Mouse (Mus musculus) spleen, adult 12 weeks (tissue): ENCODE results near the gene Rac1.
"Not testable (repeated sequence)": the region's sequence is repeated elsewhere in the genome, so short reads cannot be mapped to it uniquely, and the experiment has no call there.

ENCODE experiments used
- DNase-seq: peaks from one replicate; pipeline ENCODE4 v3.0.0; 2022; ENCODE audit warnings: low spot score

Gene Rac1

GRCm38 (mm10) chr5:143525454-143526225 is 2.2 kb downstream of the Rac1 start:
- DNase-seq = no peak

GRCm38 (mm10) chr5:143522882-143523281 is 5.0 kb downstream of the Rac1 start:
- no peak for DNase-seq

- no peak for DNase-seq
Measured at GRCm38 (mm10) chr5:143520415-143520814, 7.4 kb downstream of the Rac1 start.

GRCm38 (mm10) chr5:143518045-143518591 is 9.7 kb downstream of the Rac1 start:
- no peak for DNase-seq

GRCm38 (mm10) chr5:143517436-143517835 is 10.4 kb downstream of the Rac1 start:
- DNase-seq = no peak

- no peak for DNase-seq
Measured at GRCm38 (mm10) chr5:143517005-143517404, 10.8 kb downstream of the Rac1 start.

GRCm38 (mm10) chr5:143514878-143515277 is 13.0 kb downstream of the Rac1 start:
- no peak for DNase-seq

GRCm38 (mm10) chr5:143512305-143512704 is 15.5 kb downstream of the Rac1 start:
- DNase-seq = no peak

- DNase-seq = no peak
Measured at GRCm38 (mm10) chr5:143511577-143511976, 16.3 kb downstream of the Rac1 start.

GRCm38 (mm10) chr5:143509737-143510136 is 18.1 kb downstream of the Rac1 start:
- peak; percentile 16 for DNase-seq

- no peak for DNase-seq
Measured at GRCm38 (mm10) chr5:143509294-143509693, 18.5 kb downstream of the Rac1 start.

GRCm38 (mm10) chr5:143505545-143505944 is 22.3 kb downstream of the Rac1 start:
- no peak for DNase-seq

GRCm38 (mm10) chr5:143505056-143505455 is 22.8 kb downstream of the Rac1 start:
- DNase-seq = no peak

- no peak for DNase-seq
Measured at GRCm38 (mm10) chr5:143504453-143504852, 23.4 kb downstream of the Rac1 start.

- no peak for DNase-seq
Measured at GRCm38 (mm10) chr5:143503740-143504139, 24.1 kb downstream of the Rac1 start.

- no peak for DNase-seq
Measured at GRCm38 (mm10) chr5:143502899-143503557, 24.8 kb downstream of the Rac1 start.

GRCm38 (mm10) chr5:143501649-143502048 is 26.2 kb downstream of the Rac1 start:
- no peak for DNase-seq

GRCm38 (mm10) chr5:143501140-143501539 is 26.7 kb downstream of the Rac1 start:
- DNase-seq = no peak

- not testable (repeated sequence) for DNase-seq
Measured at GRCm38 (mm10) chr5:143500711-143501110, 27.1 kb downstream of the Rac1 start.

GRCm38 (mm10) chr5:143499686-143500085 is 28.1 kb downstream of the Rac1 start:
- DNase-seq = no peak

- DNase-seq = no peak
Measured at GRCm38 (mm10) chr5:143499197-143499596, 28.6 kb downstream of the Rac1 start.

GRCm38 (mm10) chr5:143497451-143497850 is 30.4 kb downstream of the Rac1 start:
- DNase-seq = no peak

GRCm38 (mm10) chr5:143495708-143496107 is 32.1 kb downstream of the Rac1 start:
- no peak for DNase-seq
